Mouse (Mus musculus) limb, embryonic 15.5 days (tissue): Measurements from ENCODE around the gene En2. TPM values are rescaled to one million over a fixed set of nuclear protein-coding genes. Genes with fewer than 3 reads are reported as not detected.

Experiments used
- ATAC-seq: fragments of 200-750 bp; cut with Nextera tagmentation; 2 replicates; pipeline ENCODE4 v1.8.0; 2017; ENCODE audit warnings: low read depth, moderate TSS enrichment; ENCODE audit not compliant: insufficient number of reproducible peaks, low FRiP score, low TSS enrichment
- H3K27ac ChIP-seq: fragments of 300-500 bp; sonication (generic); 2 replicates; pipeline ENCODE4 v1.5.1; 2015; ENCODE audit warnings: moderate library complexity, mild to moderate bottlenecking, inconsistent platforms
- H3K27me3 ChIP-seq: fragments of 300-500 bp; sonication (generic); 2 replicates; pipeline ENCODE4 v1.6.1; 2015; ENCODE audit warnings: inconsistent platforms
- H3K36me3 ChIP-seq: fragments of 300-500 bp; sonication (generic); 2 replicates; pipeline ENCODE4 v1.6.1; 2015; ENCODE audit warnings: inconsistent platforms
- H3K4me1 ChIP-seq: fragments of 300-500 bp; sonication (generic); 2 replicates; pipeline ENCODE4 v1.6.1; 2015; ENCODE audit warnings: inconsistent platforms
- H3K4me2 ChIP-seq: fragments of 300-500 bp; sonication (generic); 2 replicates; pipeline ENCODE4 v1.6.1; 2015; ENCODE audit warnings: mild to moderate bottlenecking, inconsistent platforms
- H3K4me3 ChIP-seq: fragments of 300-500 bp; sonication (generic); 2 replicates; pipeline ENCODE4 v1.5.1; 2015; ENCODE audit warnings: mild to moderate bottlenecking, inconsistent platforms
- H3K9ac ChIP-seq: fragments of 300-500 bp; sonication (generic); 2 replicates; pipeline ENCODE4 v1.6.1; 2015; ENCODE audit warnings: inconsistent platforms
- H3K9me3 ChIP-seq: fragments of 300-500 bp; sonication (generic); 2 replicates; pipeline ENCODE4 v1.6.1; 2016; ENCODE audit warnings: inconsistent platforms
- WGBS: fragments of 180-500 bp; shearing (Covaris S2); methylation state at CpG from one replicate; pipeline ENCODE4 v1.1.7; 2015; 5-methylcytosine and 5-hydroxymethylcytosine counted together
- polyA plus RNA-seq: library from polyadenylated mRNA; unstranded; fragments of >200 nt; fragmentation: Nextera tagmentation; extraction: Ambion mirVana; gene quantifications from 2 replicates; pipeline ENCODE4 v1.2.1, GENCODE M21; 2015

The En2 gene
- polyA plus RNA-seq, 1 experiment from 2014 or later: not detected

GRCm38 (mm10) chr5:28173674-28174073 is 8.2 kb downstream of the En2 start:
- H3K9me3 ChIP-seq: no peaks in the 10 kb centered on the region
- peaks cover 12% of the 10 kb centered on the region for H3K4me1 ChIP-seq
- H3K4me3 ChIP-seq: no peak overlapping the region
- H3K4me2 ChIP-seq: no peak overlapping the region
- H3K27me3 ChIP-seq: peaks cover 93% of the 10 kb centered on the region
- no peak overlapping the region for H3K27ac ChIP-seq
- no peak for ATAC-seq
- H3K9ac ChIP-seq: no peak overlapping the region
- 9% methylated on average over 1 of the region's 1 CpGs for WGBS
- H3K36me3 ChIP-seq: no peaks in the 10 kb centered on the region

GRCm38 (mm10) chr5:28174086-28174485 is 8.6 kb downstream of the En2 start:
- H3K9ac ChIP-seq: no peak overlapping the region
- ATAC-seq: no peak
- H3K36me3 ChIP-seq: no peaks in the 10 kb centered on the region
- peaks cover 10% of the 10 kb centered on the region; the same call in 1 of the 2 replicates for H3K4me1 ChIP-seq
- no peak overlapping the region for H3K4me2 ChIP-seq
- no peaks in the 10 kb centered on the region for H3K9me3 ChIP-seq
- WGBS: 0% methylated on average over 9 of the region's 9 CpGs
- H3K27me3 ChIP-seq: peaks cover 93% of the 10 kb centered on the region
- no peak overlapping the region for H3K27ac ChIP-seq
- no peak overlapping the region for H3K4me3 ChIP-seq

DNA sequence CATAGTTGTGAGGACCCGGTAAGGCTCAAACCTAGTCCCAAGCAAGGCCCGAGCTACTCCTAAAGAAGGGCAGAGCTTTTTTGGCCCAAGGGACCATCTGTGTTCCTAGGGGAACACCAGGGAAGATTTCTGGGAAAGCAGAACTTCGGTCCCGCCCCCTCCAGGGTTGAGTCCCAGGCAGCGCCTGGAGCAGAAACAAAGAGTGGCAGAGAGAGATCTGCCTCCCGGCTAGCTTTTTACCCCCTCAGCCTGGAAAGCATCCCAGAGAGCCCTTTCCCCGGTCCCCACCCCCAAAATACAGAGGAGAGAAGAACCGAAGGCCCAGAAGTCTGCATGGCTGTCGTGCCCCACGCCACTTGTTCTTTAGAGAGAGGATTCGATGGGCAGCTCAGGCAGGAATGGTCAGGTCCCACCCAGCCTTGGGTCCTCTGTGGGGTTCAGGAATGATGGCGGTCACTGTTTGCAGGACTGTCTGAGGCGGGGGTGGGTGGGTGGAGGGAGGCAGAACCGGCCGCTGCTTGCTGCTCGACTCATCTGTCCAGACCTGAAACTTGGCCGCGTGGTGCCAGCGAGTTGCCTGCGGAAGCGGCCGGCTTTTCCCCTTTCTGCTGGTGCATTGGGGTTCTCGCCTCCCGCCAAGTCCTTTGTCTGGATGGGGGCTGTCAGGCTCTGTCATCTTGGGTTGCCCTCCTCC is 9.5 kb downstream of the En2 start:
- Histone ChIP-seq H3K27ac (no peak overlapping the region), H3K36me3 (no peaks in the 10 kb centered on the region), H3K4me2 (no peak overlapping the region), H3K9ac (no peak overlapping the region), H3K4me3 (0 out of 2 replicates have a peak overlapping the region, but pooled peaks have one; percentile 4), H3K9me3 (no peaks in the 10 kb centered on the region), H3K4me1 (peaks cover 10% of the 10 kb centered on the region; the same call in 1 of the 2 replicates), H3K27me3 (peaks cover 93% of the 10 kb centered on the region)
- no peak for ATAC-seq
- 1% methylated on average over 24 of the region's 24 CpGs for WGBS

DNA sequence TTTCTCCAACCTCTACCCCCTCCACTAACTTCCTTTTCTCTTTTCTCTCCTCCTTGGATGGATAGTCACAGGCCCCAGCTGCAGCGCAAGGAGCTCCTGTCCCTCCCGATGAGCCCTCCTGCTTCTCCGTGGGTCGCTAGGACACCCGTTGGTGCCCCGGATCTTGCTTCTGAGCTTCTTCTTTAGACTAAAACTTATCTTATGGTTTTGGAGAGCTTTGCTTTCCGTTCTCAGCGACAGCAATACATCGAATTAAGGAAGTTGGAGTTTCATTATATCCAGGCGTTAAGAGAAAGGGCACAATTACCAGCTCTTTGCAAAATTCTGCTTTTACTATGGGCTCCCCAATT is 10.1 kb downstream of the En2 start:
- Histone ChIP-seq H3K27me3 (peaks cover 95% of the 10 kb centered on the region), H3K27ac (no peak overlapping the region), H3K4me2 (no peak overlapping the region), H3K9ac (no peak overlapping the region), H3K36me3 (no peaks in the 10 kb centered on the region), H3K9me3 (no peaks in the 10 kb centered on the region), H3K4me1 (peaks cover 10% of the 10 kb centered on the region; the same call in 1 of the 2 replicates), H3K4me3 (0 out of 2 replicates have a peak overlapping the region, but pooled peaks have one; percentile 4)
- ATAC-seq: no peak
- 3% methylated on average over 10 of the region's 10 CpGs for WGBS

DNA sequence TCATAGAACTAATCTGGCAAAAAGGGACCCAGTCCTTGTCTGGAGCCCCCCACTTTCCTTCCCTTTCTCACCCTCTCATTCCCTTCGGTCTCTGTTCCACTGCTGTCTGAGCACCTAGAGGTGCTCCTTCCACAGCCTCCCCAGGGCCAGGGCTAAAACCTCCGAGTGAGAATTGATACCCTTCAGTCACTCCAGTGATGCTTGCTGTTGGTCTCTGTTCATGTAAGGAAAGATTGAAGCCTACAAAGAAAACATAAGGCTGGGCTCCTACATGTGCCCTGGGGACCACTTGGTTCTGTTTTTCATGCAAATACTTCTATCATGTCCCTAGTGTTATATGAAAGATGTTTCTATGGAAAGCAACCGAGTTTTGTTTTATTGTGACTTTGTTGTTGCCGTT is 10.5 kb downstream of the En2 start:
- Histone ChIP-seq H3K36me3 (no peaks in the 10 kb centered on the region), H3K9ac (no peak overlapping the region), H3K27me3 (peaks cover 95% of the 10 kb centered on the region), H3K4me1 (peaks cover 7% of the 10 kb centered on the region; the same call in 1 of the 2 replicates), H3K27ac (no peak overlapping the region), H3K4me2 (no peak overlapping the region), H3K9me3 (no peaks in the 10 kb centered on the region), H3K4me3 (no peak overlapping the region)
- ATAC-seq: no peak
- 7% methylated on average over 4 of the region's 4 CpGs for WGBS

- 0% methylated on average over 2 of the region's 2 CpGs for WGBS
- Histone ChIP-seq H3K4me1 (peaks cover 7% of the 10 kb centered on the region; the same call in 1 of the 2 replicates), H3K9me3 (no peaks in the 10 kb centered on the region), H3K27me3 (peaks cover 95% of the 10 kb centered on the region), H3K4me2 (no peak overlapping the region), H3K4me3 (no peak overlapping the region), H3K36me3 (no peaks in the 10 kb centered on the region), H3K9ac (no peak overlapping the region), H3K27ac (no peak overlapping the region)
- ATAC-seq: no peak
Measured at GRCm38 (mm10) chr5:28176585-28176984, 11.1 kb downstream of the En2 start.

DNA sequence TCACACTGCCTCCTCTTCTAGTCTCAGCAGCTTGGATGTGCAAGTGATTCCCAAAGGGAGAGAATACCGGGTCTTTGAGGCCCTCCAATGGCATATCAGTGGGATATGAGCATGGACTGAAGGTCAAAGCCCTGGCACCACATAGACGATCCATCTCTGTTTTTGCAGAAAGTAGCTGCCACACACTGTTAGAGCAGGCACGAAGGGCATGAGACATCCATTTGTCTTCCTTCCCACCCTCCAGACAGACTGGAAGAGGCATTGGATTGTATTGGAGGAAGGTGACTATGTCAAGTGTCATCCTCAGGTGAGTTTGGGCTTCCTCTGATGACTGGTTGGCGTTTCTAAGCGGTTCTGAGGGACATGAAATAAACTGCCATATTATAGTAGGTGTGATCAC is 12.8 kb downstream of the En2 start:
- H3K9me3 ChIP-seq: no peaks in the 10 kb centered on the region
- no peak overlapping the region for H3K4me3 ChIP-seq
- peaks cover 89% of the 10 kb centered on the region for H3K27me3 ChIP-seq
- no peak overlapping the region for H3K4me2 ChIP-seq
- H3K27ac ChIP-seq: no peak overlapping the region
- H3K9ac ChIP-seq: no peak overlapping the region
- no peak for ATAC-seq
- WGBS: 22% methylated on average over 5 of the region's 5 CpGs
- peaks cover 7% of the 10 kb centered on the region; the same call in 1 of the 2 replicates for H3K4me1 ChIP-seq
- H3K36me3 ChIP-seq: no peaks in the 10 kb centered on the region

GRCm38 (mm10) chr5:28179237-28179790 is 13.8 kb downstream of the En2 start:
- ATAC-seq: no peak
- Histone ChIP-seq H3K9me3 (no peaks in the 10 kb centered on the region), H3K4me3 (no peak overlapping the region), H3K27ac (no peak overlapping the region), H3K36me3 (no peaks in the 10 kb centered on the region), H3K4me1 (peaks cover 7% of the 10 kb centered on the region; the same call in 1 of the 2 replicates), H3K4me2 (no peak overlapping the region), H3K9ac (no peak overlapping the region), H3K27me3 (peaks cover 81% of the 10 kb centered on the region)
- 40% methylated on average over 7 of the region's 7 CpGs for WGBS

GRCm38 (mm10) chr5:28191201-28192098 is 26.0 kb downstream of the En2 start:
- H3K27me3 ChIP-seq: peaks cover 9% of the 10 kb centered on the region; the same call in 1 of the 2 replicates
- H3K9ac ChIP-seq: no peak overlapping the region
- H3K4me2 ChIP-seq: no peak overlapping the region
- no peak for ATAC-seq
- WGBS: 58% methylated on average over 3 of the region's 3 CpGs
- H3K4me1 ChIP-seq: no peaks in the 10 kb centered on the region
- H3K27ac ChIP-seq: no peak overlapping the region
- H3K4me3 ChIP-seq: no peak overlapping the region
- H3K9me3 ChIP-seq: no peaks in the 10 kb centered on the region
- no peaks in the 10 kb centered on the region for H3K36me3 ChIP-seq

GRCm38 (mm10) chr5:28192099-28192454 is 26.6 kb downstream of the En2 start:
- Histone ChIP-seq H3K9me3 (no peaks in the 10 kb centered on the region), H3K4me3 (no peak overlapping the region), H3K36me3 (no peaks in the 10 kb centered on the region), H3K4me1 (no peaks in the 10 kb centered on the region), H3K27ac (no peak overlapping the region), H3K27me3 (peaks cover 9% of the 10 kb centered on the region; the same call in 1 of the 2 replicates), H3K4me2 (no peak overlapping the region), H3K9ac (no peak overlapping the region)
- ATAC-seq: no peak
- WGBS: 57% methylated on average over 4 of the region's 4 CpGs

GRCm38 (mm10) chr5:28195473-28195872 is 30.0 kb downstream of the En2 start:
- Histone ChIP-seq H3K27me3 (peaks cover 4% of the 10 kb centered on the region; the same call in 1 of the 2 replicates), H3K27ac (no peak overlapping the region)
- 18% methylated on average over 2 of the region's 2 CpGs for WGBS

More at GRCm38 (mm10) chr5:28195473-28195872, 30.0 kb downstream of the En2 start:
- no peaks in the 10 kb centered on the region for H3K9me3 ChIP-seq
- no peak for ATAC-seq
- H3K4me1 ChIP-seq: no peaks in the 10 kb centered on the region
- no peak overlapping the region for H3K9ac ChIP-seq
- H3K4me3 ChIP-seq: no peak overlapping the region
- no peak overlapping the region for H3K4me2 ChIP-seq
- no peaks in the 10 kb centered on the region for H3K36me3 ChIP-seq
